Comparison of ENCODE assay signal across 23 mouse cellular contexts in genomic region chr3:88646426-88646995, GRCm38 (mm10). TPM values are rescaled to one million over a fixed set of nuclear protein-coding genes. Genes with fewer than 3 reads are reported as not detected.
A peak's percentile ranks its signal among the peaks of the same experiment; 100 is the strongest.
DNase-seq lines count a peak whose midpoint lies in the region; TF ChIP-seq lines count a peak whose summit lies in the region.
"Had no signal": no experiment of that assay in that cellular context is flagged by ENCODE, and none has a peak within 500 bp of the region (broad histone marks: within the 10 kb centered on the region; RNA-seq: fewer than 3 reads in every experiment).

No protein-coding gene starts in this region.

- no peak overlapping the region for H3K9ac ChIP-seq in ES-E14 (ENCODE audit: insufficient read depth, low read depth, low read length, poor library complexity, severe bottlenecking)
- H3K9ac ChIP-seq: embryonic facial prominence, embryonic 13.5 days; forebrain, embryonic 12.5 days; forebrain, postnatal 0 days; heart, embryonic 12.5 days; hindbrain, embryonic 14.5 days; intestine, embryonic 15.5 days had no signal

- peaks cover 100% of the 10 kb centered on the region for H3K4me1 ChIP-seq in E14TG2a.4 (replicated peaks; ENCODE audit: low read depth, low read length)
- peaks cover 6 to 25% of the 10 kb centered on the region in 2 experiments; a peak in 3 of 4 replicates for H3K4me1 ChIP-seq in ES-E14 (ENCODE audit: control insufficient read depth in 2 of 2, insufficient read depth in 2 of 2, low read length in 2 of 2, poor library complexity in 1 of 2)
- H3K4me1 ChIP-seq: embryonic facial prominence, embryonic 13.5 days; forebrain, embryonic 12.5 days; heart, embryonic 12.5 days; intestine, embryonic 15.5 days had no signal

- peak overlapping the region; percentile 65; the same call in 1 of the 2 replicates for H3K27ac ChIP-seq in ES-E14 (ENCODE audit: insufficient read depth, low read depth, low read length, poor library complexity, severe bottlenecking)
- H3K27ac ChIP-seq: embryonic facial prominence, embryonic 13.5 days; forebrain, embryonic 12.5 days; heart, adult 2 months; hindbrain, embryonic 10.5 days; hindbrain, embryonic 14.5 days; intestine, embryonic 15.5 days had no signal

- no peak for TF ChIP-seq CTCF in E14TG2a.4 (conservative IDR thresholded peaks at IDR 0.05; ENCODE audit: low read length)

- in situ Hi-C loops in ES-E14 (cut with MboI; ENCODE audit: low sequenced_read_pairs in 2 of 2, unreplicated experiment in 2 of 2), result no loop called here

- peak; percentile 85 for DNase-seq in heart, adult 11 months
- no peak for DNase-seq in heart, adult 8-10 months (ENCODE audit: low spot score)
- peak; percentile 74 for DNase-seq in ES-E14 (ENCODE audit: low read depth, low spot score)
- DNase-seq in ZHBTc4 (ENCODE audit: low read depth, low spot score), result peak; percentile 91
- no peak for DNase-seq in MN1 (ENCODE audit: low spot score)
- no peak for DNase-seq in cerebellum, postnatal 14 days
- DNase-seq: adrenal gland, postnatal 14 days; cerebellum, adult 11-12 months; cerebellum, adult 9-10 months; cerebellum, postnatal 36 days; forebrain, postnatal 0 days had no signal

- H3K36me3 ChIP-seq in E14TG2a.4 (ENCODE audit: insufficient read depth, low read length) (peaks cover 72% of the 10 kb centered on the region), ES-E14 (ENCODE audit: control insufficient read depth, insufficient read depth, low read length, poor library complexity, severe bottlenecking) (peaks cover 40% of the 10 kb centered on the region)

- no peaks in the 10 kb centered on the region for H3K27me3 ChIP-seq in E14TG2a.4 (ENCODE audit: insufficient read depth, low read length)
- H3K27me3 ChIP-seq: embryonic facial prominence, embryonic 13.5 days; forebrain, embryonic 12.5 days; heart, embryonic 12.5 days; intestine, embryonic 15.5 days had no signal

- H3K9me3 ChIP-seq in E14TG2a.4 (ENCODE audit: low read length), result no peaks in the 10 kb centered on the region
- H3K9me3 ChIP-seq in ES-E14 (ENCODE audit: control insufficient read depth, insufficient read depth, low read depth, low read length), result no peaks in the 10 kb centered on the region
- H3K9me3 ChIP-seq: embryonic facial prominence, embryonic 13.5 days; forebrain, embryonic 12.5 days; heart, embryonic 12.5 days; hindbrain, embryonic 10.5 days; intestine, embryonic 15.5 days had no signal

- H3K4me3 ChIP-seq in E14TG2a.4 (replicated peaks; ENCODE audit: low read length), result peak overlapping the region; percentile 39
- no peak overlapping the region for H3K4me3 ChIP-seq in ES-E14 (ENCODE audit: insufficient read depth in 1 of 2, low read depth in 1 of 2, low read length in 2 of 2, poor library complexity in 1 of 2, severe bottlenecking in 1 of 2)
- H3K4me3 ChIP-seq: embryonic facial prominence, embryonic 13.5 days; forebrain, embryonic 12.5 days; heart, adult 2 months; heart, embryonic 12.5 days; hindbrain, embryonic 10.5 days; intestine, embryonic 15.5 days had no signal

TF ChIP-seq in ES-E14, 5 proteins besides CTCF, POLR2A, EP300 and RAD21:
- TF ChIP-seq ZC3H11A (IDR thresholded peaks at IDR 0.05; ENCODE audit: borderline replicate concordance, low read depth, low read length) (no peak), ZNF384 (IDR thresholded peaks at IDR 0.05; ENCODE audit: low read depth, low read length) (no peak), MAFK (IDR thresholded peaks at IDR 0.05; ENCODE audit: insufficient read depth, low read depth, low read length) (no peak), HCFC1 (IDR thresholded peaks at IDR 0.05; ENCODE audit: borderline replicate concordance, insufficient read depth, low read length) (no peak), CHD2 (IDR thresholded peaks at IDR 0.05; ENCODE audit: low read depth, low read length) (no peak)

RNA-seq across cellular contexts. Expression of gene Rxfp4, which starts 6.4 kb away (rescaled TPM):
- under 1 TPM in 1 of 4 experiments, not detected in 3; 0.23 TPM for total RNA-seq in heart, adult 8-10 months (2022)
- total RNA-seq in ES-E14 (2012; rRNA removed), result not detected in 2 replicates
- total RNA-seq: adrenal gland, adult 18-20 months; adrenal gland, postnatal 14 days; forebrain, postnatal 0 days; gastrocnemius, adult 8-10 months; gastrocnemius, postnatal 4 days; heart, adult 2 months; heart, postnatal 25 days had no signal

RNA-seq across cellular contexts. Expression of gene Khdc4, which starts 39.1 kb away (rescaled TPM):
- total RNA-seq in heart, adult 8-10 months (2022), result 10 to 100 TPM; 26.3 to 31.5 (median 27.8) TPM
- total RNA-seq in ES-E14 (2012; rRNA removed), result 85.5 and 112 TPM in 2 replicates

RNA-seq across cellular contexts. Expression of gene Arhgef2, which starts 40.7 kb away (rescaled TPM):
- total RNA-seq in heart, adult 8-10 months (2022), result 10 to 100 TPM; 38.8 to 45.9 (median 41.4) TPM
- total RNA-seq in ES-E14 (2012; rRNA removed), result 50.8 and 80.0 TPM in 2 replicates

Comparison
In these comparisons a context has a peak if more than half of its experiments do, and no peak if none do; other contexts are left out.
1. DNase-seq: peak in heart, adult 11 months (single experiment), ES-E14 (single experiment) and ZHBTc4 (single experiment); none in heart, adult 8-10 months (single experiment), MN1 (single experiment) and cerebellum, postnatal 14 days (0 of 2).